Mouse (Mus musculus): Measurements from ENCODE around the gene Ankrd24.
A peak's percentile ranks its signal among the peaks of the same experiment; 100 is the strongest.
"Not testable (repeated sequence)": the region's sequence is repeated elsewhere in the genome, so short reads cannot be mapped to it uniquely, and the experiment has no call there.

Ankrd24 gene

DNA sequence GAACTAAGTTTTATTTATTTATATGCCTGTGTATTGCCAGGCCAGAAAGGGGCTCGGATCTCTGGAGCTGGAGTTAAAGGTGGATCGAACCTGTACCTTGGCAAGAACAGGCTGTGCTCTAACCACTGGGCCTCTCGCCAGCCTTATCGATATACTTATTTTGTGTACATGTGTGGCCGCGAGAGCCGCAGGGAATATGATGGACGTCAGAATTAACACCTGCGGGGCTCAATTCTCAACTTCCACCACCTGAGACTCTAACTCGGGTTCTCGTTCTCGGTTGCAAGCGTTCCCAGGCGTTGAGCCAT is 22.7 kb upstream of the Ankrd24 start:
- no peak for DNase-seq (ENCODE audit: low read depth, low spot score)

DNA sequence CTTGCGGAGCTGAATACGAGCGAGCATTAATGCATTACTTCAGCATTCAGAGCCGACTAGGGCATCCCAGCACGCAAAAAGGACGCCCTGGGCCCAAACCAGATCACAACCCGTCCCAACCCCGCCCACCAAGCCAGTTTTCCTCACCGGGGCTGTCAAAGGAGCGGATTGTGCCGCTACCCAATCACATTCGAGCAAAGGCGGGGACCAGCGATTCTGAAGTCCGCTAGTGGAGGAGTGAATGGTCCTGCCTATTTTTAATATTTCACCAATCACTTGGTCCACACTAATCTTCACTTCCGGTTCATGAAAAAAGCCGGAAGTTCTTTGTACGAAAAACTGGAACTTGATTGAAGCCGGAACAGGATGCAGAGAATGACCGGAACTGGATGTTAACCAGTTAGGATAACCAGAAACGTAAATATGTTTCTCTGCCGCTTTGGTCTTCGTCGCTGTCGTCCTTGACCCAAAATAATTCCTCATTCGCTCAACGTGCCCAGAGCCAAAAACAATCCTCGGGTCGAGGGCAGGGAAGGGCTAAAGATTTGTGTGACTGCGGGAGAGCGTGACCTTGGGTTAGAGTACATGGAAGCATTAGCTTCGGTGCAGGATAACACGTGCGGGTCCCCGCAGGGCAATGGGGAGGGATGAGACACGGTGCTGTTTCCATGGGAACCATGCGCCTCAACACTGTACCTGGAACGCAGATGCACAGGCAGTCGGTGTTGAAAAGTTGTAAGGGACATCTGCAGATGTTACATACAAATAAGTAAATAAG is 22.2 kb upstream of the Ankrd24 start, which contains the start of gene BC025920:
TSS of gene BC025920 (plus strand) at position 297 of the 778 bp plus-strand sequence.
- peak; percentile 91 for DNase-seq (ENCODE audit: low read depth, low spot score)

DNA sequence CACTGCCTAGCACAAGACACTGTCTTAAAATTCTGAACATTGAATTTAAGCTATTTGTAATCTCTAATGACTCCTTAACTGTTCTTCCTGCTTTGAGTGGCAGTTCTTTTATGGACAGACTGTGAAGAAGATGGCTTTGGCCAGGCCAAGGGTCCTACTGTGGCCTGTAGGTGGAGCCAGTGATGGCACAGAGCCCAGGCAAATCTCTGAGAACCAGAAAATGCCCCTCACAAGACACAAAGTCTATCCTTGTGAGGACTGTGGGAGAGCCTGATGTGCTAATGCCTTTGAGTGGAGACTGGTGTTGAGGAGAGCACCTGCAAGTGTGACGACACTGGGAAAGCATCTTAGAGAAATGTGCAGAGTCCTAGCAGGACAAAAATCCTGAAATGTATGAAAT is 20.0 kb upstream of the Ankrd24 start:
- no peak for DNase-seq (ENCODE audit: low read depth, low spot score)

DNA sequence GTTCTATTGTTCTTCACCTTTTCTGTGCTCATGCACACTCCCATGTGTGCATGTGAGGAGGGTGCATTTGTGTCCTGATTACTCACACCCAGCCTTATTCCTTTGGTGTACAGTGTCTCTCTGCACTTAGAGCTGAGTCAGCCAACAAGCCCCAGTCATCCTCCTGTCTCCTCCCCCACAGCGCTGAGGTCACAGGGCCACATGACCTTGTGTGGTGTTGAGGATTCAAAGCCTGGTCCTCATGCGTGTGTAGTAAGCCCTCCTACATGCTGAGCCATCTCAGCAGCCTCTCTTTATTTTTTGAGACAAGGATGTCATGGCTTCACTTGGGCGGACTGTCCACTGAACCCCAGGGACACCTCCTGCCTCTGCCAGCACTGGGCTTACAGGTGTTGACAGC is 15.6 kb upstream of the Ankrd24 start:
- no peak for DNase-seq (ENCODE audit: low read depth, low spot score)

DNA sequence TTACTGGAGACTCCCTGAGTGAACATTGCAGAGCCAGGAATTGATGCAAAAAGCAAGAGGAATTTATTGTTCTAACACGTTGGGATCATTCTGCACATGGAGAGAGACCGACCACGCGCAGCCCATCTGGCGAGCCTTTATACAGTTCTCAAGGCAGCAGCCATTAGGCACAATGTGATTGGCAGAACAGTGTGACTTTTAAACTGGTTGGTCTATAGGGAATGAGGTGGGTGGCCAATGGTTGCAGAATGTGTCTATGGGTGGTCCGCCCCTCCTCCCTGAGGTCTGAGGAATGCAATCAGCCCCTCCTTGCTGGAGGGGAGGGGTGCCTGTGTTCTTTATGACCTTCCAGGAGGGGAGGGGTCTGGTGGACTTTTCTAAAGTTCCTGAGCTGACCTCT is 12.9 kb upstream of the Ankrd24 start:
- no peak for DNase-seq (ENCODE audit: low read depth, low spot score)

DNA sequence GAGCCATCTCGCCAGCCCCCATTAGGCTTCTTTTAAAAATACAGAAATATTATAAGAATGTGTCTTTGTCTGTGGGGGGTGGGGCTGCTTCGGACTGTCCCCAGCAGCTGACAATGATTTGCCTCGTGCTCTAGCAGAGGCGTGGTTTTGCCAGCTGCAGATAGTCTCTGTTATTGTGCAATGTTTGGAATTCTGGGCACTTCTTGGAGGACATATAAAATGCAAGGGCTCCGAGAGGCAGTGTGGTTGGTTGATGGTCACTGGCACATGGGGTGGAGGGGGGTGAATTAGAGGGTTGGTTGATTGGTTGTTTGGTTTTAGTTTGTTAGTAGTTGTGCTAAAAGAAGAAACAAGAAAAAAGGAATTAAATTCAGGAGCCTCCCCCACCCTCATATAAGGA is 8.4 kb upstream of the Ankrd24 start:
- no peak for DNase-seq (ENCODE audit: low read depth, low spot score)

DNA sequence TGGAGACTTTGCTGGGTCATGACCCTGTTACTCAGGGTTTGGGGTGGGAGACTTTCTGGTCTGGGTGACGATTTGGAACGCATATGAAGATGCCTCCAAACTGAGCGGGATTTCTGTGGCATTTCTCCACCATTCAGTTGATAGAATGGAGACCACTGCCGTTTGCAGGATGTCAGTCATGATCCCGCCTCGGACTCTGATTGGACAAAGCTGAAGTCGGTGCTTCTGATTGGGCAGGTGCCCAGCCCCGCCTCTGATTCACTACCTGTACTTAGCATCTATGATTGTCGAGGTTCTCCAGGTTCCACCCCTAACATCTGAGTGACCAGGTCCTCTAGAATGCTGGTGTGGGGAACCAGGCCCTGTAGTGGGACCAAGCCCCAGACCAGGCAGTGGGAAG is 7.6 kb upstream of the Ankrd24 start:
- no peak for DNase-seq (ENCODE audit: low read depth, low spot score)

DNA sequence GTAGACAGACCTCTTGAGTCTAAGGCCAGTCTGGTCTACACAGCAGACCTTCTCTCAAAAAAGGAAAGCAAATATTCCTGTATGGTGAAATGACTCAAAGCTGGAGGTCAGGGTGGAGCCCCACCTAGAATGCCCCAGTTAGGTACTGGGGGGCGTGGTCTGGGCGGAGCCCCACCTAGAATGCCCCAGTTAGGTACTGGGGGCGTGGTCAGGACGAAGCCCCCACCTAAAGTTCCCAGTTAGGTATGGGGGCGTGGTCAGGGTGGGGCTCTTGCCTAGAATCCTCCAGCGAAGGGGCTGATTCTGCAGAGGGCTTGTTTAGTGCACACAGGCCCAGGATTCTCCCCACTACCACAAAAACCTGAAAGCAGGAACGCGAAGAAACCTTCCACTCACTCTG is 4.9 kb upstream of the Ankrd24 start:
- no peak for DNase-seq (ENCODE audit: low read depth, low spot score)

DNA sequence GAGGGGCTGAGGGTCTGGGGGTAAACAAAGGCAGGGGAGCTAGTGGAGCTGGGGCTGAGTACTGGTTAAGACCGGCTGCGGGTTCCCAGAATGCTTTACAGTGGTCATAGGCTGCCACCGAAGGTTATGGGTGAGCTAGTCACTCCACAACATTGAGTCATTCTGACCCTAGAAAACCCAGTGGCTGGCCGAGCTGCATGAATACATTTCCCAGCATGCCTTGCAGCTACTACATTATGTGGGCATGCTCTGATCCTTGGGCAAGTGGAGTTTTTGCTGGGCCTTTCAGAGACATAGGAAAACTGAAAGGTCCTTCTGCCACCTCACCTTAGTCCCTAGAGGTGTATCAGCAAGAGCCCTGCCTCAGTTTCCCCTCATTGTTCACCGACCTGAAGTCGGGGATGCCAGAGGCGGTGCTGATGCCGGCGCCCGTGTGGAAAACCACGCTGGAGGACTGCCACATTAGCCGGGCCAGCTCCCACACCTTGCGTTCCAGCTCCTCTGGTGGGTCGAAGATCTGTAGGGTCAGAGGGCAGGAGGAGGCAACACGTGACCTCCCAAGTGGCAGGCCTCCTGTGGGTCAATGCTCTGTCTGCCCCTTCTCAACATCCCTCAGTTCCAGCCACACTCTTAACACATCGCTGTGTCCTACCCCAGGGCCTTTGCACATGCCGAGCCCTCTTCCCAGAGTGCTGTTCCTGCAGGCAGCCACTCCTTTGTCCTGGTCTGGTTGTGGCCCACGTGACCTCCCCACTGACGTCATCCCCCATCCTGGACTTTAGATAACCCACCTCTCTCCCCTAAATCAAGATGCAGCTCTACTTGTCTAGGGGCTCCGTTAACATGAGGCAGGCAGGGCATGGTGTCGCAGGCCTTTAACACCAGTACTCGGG is 2.0 kb upstream of the Ankrd24 start:
- DNase-seq (ENCODE audit: low read depth, low spot score) = no peak

DNA sequence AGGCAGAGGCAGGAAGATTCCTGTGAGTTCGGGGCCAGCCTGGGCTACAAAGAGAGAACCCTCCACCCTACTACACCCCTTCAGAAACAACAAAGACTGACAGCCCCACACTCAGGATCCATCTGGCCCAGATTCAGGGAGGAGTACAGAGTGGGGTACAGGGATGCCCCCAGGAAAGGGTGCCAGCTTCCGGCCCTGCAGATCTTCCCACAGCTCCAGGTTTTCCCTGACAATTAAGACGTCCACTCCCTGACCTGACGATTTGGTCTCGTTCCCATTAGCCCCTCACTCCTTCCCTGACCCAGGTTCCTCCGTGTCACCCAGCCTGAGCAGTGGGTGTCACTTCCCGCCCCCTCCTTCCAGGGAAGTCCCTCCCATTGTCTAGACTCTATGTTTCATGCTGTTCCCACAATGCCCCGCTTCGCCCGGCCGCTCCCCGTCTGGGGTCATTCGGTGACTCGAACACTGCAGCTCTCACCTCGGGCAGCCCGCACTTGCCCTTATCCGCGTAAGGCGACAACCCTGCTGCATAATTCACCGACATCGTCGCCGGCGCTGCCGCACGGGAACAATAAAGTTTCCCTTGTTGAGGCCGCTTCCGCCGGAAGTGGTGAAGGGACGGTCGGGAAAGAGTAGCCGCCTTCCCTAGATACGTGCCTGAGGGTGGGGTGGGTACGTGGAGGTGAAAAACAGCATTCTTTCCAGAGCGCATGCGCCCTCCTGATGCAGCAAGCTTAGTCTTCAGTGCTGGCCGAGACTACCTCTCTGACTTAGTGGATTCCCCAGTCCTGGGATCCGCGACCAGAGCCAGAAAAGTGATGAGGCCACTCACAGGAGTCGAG is 1.1 kb upstream of the Ankrd24 start, which contains the start of gene Sirt6:
TSS of gene Sirt6 (minus strand) at position 804 of the 842 bp plus-strand sequence.
- peak; percentile 90 for DNase-seq (ENCODE audit: low read depth, low spot score)

DNA sequence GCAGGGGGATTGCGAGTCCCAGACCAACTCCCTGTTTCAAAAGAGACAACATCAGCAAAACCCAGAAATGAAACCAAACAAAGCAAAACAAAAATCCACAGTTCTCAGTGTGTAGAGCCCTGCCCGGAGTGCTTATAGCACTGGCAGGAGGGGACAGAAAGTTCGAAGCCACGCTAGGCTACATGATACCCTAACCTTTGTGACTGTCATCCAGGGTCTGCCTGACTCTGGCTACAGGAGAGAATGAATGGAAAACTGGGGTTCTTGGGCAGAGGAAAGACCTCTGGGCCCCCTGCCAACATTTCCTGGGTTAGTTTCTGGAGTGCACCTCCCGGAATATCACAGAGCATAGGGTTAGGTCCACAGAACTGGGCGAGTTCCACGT is 512 bp upstream of the Ankrd24 start:
- no peak for DNase-seq (ENCODE audit: low read depth, low spot score)

DNA sequence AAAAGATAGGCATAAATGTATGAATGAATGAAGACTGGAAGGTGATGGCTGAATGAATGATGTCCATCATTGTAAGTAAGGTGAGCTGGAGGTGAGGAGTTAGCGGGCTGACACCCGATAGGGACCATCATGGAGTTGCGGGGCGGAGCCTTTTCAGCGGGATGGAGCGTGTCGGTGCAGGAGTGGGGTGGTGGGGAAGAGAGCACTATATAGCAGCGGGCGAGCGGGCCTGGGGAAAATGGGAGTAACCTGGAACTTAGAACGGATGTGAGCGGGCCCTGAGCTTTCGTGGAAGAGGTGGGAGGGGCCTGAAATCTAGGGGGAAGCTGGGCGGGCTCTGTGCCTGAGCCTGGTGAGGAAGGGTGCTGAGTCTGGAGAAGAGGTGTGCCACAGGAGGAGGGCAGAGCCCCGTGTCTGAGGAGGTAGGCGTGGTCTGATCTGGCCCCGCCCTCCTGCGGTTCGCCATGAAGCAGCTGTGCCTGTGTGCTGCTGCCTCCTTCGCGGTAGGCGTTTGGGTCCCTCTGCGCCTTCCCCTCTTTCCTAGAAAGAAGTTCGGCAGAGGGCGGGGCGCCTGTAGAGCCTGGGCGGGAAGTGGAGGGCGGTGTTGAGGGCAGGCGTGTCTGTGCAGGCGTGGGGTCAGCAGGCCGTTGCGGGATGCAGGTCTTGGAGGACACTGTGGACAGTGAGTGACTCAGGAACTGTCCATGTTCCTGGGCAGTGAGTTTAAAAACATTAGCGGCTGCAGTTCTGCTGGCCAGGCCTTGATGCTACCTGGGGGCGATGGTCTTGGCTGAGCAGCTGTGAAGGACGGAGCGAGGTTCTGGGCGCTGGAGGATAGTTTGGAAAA is 5.1 kb downstream of the Ankrd24 start:
- DNase-seq (ENCODE audit: low read depth, low spot score) = peak; percentile 87

DNA sequence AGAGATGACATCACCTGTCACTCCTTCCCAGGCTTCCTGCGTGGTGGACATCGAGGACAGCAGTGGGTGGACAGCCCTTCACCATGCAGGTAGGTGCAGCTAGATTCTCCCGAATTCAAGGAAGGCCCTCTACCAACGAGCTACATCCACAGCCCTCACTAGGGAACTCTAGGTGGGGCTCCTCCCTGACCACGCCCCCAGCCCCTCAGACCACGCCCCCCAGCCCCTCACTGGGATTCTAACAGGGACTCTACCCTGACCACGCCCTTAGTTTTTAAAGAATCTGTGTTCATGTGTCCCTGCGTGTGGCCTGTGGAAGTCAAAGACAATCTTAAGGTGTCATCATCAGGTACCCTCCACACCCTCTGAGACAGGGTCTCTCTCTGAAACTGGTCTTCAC is 8.0 kb downstream of the Ankrd24 start:
- no peak for DNase-seq (ENCODE audit: low read depth, low spot score)

DNA sequence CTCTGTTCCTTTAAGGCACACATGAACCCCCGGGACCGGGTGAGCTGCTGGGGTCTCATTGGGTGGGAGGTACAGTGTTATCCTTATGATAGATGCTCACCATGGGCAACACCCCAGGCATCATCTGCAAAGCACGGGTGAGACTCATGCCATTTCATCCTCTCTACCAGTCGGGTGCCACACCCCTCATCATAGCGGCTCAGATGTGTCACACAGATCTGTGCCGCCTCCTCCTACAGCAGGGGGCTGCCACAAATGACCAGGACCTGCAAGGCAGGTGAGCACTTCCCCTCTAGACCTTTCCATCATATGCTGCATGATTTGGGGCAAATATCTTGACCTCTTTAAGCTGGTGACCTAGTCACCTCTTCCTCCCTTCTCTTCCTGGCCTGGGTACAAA is 9.8 kb downstream of the Ankrd24 start:
- DNase-seq (ENCODE audit: low read depth, low spot score) = no peak

DNA sequence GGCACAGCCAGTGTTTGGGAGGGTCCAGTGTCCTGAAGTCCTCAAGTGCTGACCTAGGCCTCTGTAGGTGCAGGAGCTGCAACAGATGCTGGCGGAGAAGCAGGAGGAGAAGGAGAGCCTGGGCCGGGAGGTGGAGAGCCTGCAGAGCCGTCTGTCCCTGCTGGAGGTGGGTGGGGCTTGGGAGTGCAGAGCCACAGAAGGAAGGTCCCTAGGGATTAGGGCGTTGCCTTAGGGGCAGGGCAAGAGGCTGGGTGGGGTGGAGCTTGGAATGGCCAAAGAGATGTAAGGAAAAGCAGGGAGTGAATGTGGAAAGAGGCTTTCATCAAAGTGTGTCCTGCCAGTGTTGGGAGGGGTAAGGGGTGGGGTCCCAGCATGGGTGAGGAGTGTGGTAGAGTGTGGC is 12.5 kb downstream of the Ankrd24 start:
- DNase-seq (ENCODE audit: low read depth, low spot score) = not testable (repeated sequence)

DNA sequence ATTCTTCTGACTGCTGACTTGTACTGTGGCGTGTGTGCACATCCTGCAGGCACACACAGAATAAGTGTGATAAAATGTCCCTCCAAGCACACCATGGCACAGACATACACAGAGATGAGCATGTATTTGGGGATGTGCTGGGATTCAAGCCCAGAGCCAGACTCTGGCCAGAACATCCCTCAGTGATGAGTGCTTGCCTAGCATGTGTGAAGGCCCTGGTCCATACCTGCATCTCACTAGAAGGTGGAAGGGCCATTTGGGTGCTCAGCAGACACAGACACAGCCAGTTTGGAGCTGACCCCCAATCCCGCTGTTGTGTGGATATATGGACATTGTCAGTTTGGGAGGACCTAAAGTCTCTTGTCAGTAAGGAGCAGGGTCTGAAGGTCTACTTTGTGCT is 13.2 kb downstream of the Ankrd24 start:
- no peak for DNase-seq (ENCODE audit: low read depth, low spot score)

DNA sequence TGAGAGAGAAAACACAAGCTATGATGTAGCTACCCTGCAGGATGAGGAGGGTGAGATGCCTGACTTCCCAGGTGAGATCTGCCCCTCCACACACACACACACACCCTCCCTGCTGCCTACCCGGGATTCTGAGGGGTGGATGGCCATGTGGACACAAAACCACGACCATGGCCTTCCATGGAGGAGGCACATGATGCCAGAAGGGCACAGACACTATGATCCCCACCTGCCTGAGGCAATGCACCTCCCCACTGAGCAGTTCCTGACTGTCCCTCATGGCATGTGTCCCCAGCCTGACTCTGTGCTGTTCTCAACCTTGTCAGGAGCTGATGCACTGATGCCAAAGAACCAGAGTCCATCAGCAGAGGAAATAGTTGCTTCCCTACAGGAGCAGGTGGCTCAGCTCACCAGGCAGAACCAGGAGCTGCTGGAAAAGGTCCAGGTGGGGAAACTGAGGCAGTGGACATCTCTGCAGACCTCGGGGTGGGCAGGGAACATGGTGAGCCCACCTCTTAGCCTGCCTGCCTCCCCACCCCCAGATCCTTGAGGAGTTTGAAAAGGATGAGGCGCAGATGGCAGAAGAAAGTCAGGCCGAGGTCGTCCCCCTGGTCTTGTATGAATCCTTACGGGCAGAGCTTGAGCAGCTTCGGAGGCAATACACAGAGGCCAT is 13.8 kb downstream of the Ankrd24 start:
- DNase-seq (ENCODE audit: low read depth, low spot score) = no peak

DNA sequence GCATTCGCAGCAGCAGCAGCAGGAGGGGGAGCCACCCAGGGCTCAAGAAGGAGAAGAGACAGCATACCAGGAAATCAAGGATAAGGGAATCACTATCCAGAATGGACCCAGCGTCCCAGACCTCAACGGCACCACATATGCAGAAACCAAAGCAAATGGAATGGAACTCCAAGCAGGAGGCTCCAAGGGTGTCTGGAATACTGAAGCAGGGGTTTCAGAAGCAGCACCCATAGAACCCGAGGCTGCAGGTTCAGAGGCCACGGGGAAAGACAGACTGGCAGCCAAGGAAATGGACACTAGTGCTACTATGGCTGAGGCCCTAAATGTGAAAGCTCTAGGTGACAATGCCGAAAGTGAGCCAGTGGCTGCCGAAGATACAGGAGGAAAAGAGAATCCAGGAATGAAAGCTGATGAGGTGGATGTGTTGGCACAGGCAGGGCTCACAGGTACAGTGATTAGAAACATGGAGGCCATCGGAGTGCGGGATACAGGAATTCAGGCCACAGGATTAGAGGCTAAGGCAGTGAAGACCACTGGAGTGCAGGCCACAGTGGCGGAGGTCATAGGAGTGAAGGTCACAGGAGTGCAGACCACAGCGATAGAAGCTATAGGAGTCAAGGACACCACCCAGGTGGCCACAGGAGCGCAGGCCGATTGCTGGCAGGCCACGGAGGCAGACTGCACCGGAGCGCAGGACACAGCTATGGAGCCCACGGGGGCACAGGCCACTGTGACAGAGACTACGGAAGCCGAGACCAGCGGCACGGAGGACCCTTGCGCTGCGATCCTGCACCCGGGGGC is 14.5 kb downstream of the Ankrd24 start:
- DNase-seq (ENCODE audit: low read depth, low spot score) = no peak

DNA sequence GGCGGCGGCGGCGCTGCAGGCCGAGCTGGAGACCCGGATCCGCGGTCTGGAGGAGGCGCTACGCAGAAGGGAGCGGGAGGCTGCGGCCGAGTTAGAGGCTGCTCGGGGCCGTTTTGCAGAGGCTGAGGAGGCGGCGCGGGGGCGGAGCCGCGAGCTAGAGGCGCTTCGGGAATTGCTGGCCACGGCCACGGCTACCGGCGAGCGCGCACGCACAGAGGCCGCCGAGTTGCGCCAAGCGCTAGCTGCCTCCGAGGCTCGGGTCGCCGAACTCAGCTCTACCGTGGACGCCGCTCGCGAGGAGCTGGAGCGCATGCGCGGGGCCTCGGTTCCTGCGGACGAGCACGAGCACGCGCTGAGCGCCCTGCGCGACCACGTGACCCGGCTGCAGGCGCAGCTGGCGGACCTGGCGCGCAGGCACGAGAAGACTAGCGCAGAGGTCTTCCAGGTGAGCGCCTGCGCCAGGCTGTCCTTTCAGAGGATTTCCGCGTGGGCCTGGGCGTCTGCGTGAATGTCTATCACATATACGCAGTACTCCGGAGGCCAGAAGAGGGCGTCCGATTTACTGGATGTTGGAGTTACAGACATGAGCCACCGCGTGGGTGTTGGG is 15.2 kb downstream of the Ankrd24 start:
- peak; percentile 93 for DNase-seq (ENCODE audit: low read depth, low spot score)

Measured in WW6 (cell line).